10 mouse cellular contexts compared by ENCODE assay signal in genomic region chr2:181375787-181376186, GRCm38 (mm10). TPM values are rescaled to one million over a fixed set of nuclear protein-coding genes. Genes with fewer than 3 reads are reported as not detected.
DNase-seq lines count a peak whose midpoint lies in the region; ATAC-seq and TF ChIP-seq lines count a peak whose summit lies in the region.
"Had no signal": no experiment of that assay in that cellular context is flagged by ENCODE, and none has a peak within 500 bp of the region (broad histone marks: within the 10 kb centered on the region; RNA-seq: fewer than 3 reads in every experiment).

No protein-coding gene starts in this region.

- peak; percentile 65 for TF ChIP-seq CTCF in kidney, postnatal 0 days (IDR thresholded peaks at IDR 0.05; ENCODE audit: low read depth)

- H3K27ac ChIP-seq in kidney, postnatal 0 days, result no peak overlapping the region
- H3K27ac ChIP-seq: hindbrain, embryonic 15.5 days; liver, embryonic 13.5 days had no signal

- H3K4me2 ChIP-seq in kidney, postnatal 0 days (ENCODE audit: low read length), result no peak overlapping the region
- H3K4me2 ChIP-seq: hindbrain, embryonic 15.5 days; liver, embryonic 13.5 days had no signal

- 90% methylated on average over 2 of the region's 2 CpGs for WGBS in kidney, postnatal 0 days

- no peak for ATAC-seq in kidney, postnatal 0 days (replicated peaks; ENCODE audit: low FRiP score, low read depth)

- DNase-seq in kidney, postnatal 0 days (ENCODE audit: low spot score), result peak; percentile 61
- no peak for DNase-seq in kidney, postnatal 14 days
- peak; percentile 46 to 68 for DNase-seq in CD8-positive naive resting alpha-beta T cell, adult 2 months (ENCODE audit: low read depth in 2 of 2, low spot score in 2 of 2)
- DNase-seq in ZHBTc4 (ENCODE audit: low read depth, low spot score), result peak; percentile 58
- DNase-seq in lung, postnatal 14 days, result peak; percentile 20
- DNase-seq in adrenal gland, adult 2 months, result no peak
- no peak for DNase-seq in layer of hippocampus, postnatal 25 days (ENCODE audit: extremely low spot score in 1 of 2, low spot score in 1 of 2)
- no peak for DNase-seq in left cerebral cortex, adult 8-10 months (ENCODE audit: low spot score in 2 of 2)
- DNase-seq: liver, embryonic 13.5 days had no signal

- no peaks in the 10 kb centered on the region for H3K4me1 ChIP-seq in kidney, postnatal 0 days (replicated peaks; ENCODE audit: insufficient read depth, low read length)
- H3K4me1 ChIP-seq: hindbrain, embryonic 15.5 days had no signal

- no peak overlapping the region for H3K9ac ChIP-seq in kidney, postnatal 0 days (ENCODE audit: low read depth, low read length)
- H3K9ac ChIP-seq: hindbrain, embryonic 15.5 days; liver, embryonic 13.5 days had no signal

- peaks cover 23% of the 10 kb centered on the region; the same call in 1 of the 2 replicates for H3K36me3 ChIP-seq in kidney, postnatal 0 days (ENCODE audit: insufficient read depth, low read length)

- H3K27me3 ChIP-seq in kidney, postnatal 0 days (ENCODE audit: insufficient read depth, low read length), result no peaks in the 10 kb centered on the region
- H3K27me3 ChIP-seq: hindbrain, embryonic 15.5 days; liver, embryonic 13.5 days had no signal

- no peak overlapping the region for H3K4me3 ChIP-seq in kidney, postnatal 0 days (replicated peaks; ENCODE audit: low read depth, low read length)
- H3K4me3 ChIP-seq: hindbrain, embryonic 15.5 days; liver, embryonic 13.5 days had no signal

- H3K9me3 ChIP-seq in kidney, postnatal 0 days (replicated peaks; ENCODE audit: low read length), result no peaks in the 10 kb centered on the region
- H3K9me3 ChIP-seq: hindbrain, embryonic 15.5 days; liver, embryonic 13.5 days had no signal

RNA-seq across cellular contexts. Expression of gene Lime1, which starts 4.1 kb away (rescaled TPM):
- 14.7 TPM in 2 replicates for polyA plus RNA-seq in kidney, postnatal 0 days (2015; fragmentation: Nextera tagmentation; extraction: Ambion mirVana)
- total RNA-seq in adrenal gland, adult 2 months (2021), result 10 to 100 TPM; 13.6 to 20.5 TPM
- polyA plus RNA-seq in adrenal gland, adult 2 months (2012; rRNA removed), result 167 and 174 TPM in 2 replicates
- total RNA-seq in layer of hippocampus, postnatal 25 days (2021), result 10 to 100 TPM; 36.1 to 42.0 TPM
- 10 to 100 TPM; 33.0 to 37.9 (median 34.9) TPM for total RNA-seq in left cerebral cortex, adult 8-10 months (2022)

RNA-seq across cellular contexts. Expression of gene Arfrp1, which starts 10.6 kb away (rescaled TPM):
- 47.5 and 48.7 TPM in 2 replicates for polyA plus RNA-seq in kidney, postnatal 0 days (2015; fragmentation: Nextera tagmentation; extraction: Ambion mirVana)
- 10 to 100 TPM; 44.0 to 46.2 TPM for total RNA-seq in adrenal gland, adult 2 months (2021)
- polyA plus RNA-seq in adrenal gland, adult 2 months (2012; rRNA removed), result 14.8 and 19.5 TPM in 2 replicates
- 10 to 100 TPM; 41.0 to 47.0 TPM for total RNA-seq in layer of hippocampus, postnatal 25 days (2021)
- total RNA-seq in left cerebral cortex, adult 8-10 months (2022), result 10 to 100 TPM; 41.8 to 44.4 (median 43.9) TPM

RNA-seq across cellular contexts. Expression of gene Zgpat, which starts 11.1 kb away (rescaled TPM):
- polyA plus RNA-seq in kidney, postnatal 0 days (2015; fragmentation: Nextera tagmentation; extraction: Ambion mirVana), result 32.2 and 33.1 TPM in 2 replicates
- 10 to 100 TPM; 36.6 to 51.0 TPM for total RNA-seq in adrenal gland, adult 2 months (2021)
- 33.8 and 34.5 TPM in 2 replicates for polyA plus RNA-seq in adrenal gland, adult 2 months (2012; rRNA removed)
- 10 to 100 TPM; 64.9 to 73.6 TPM for total RNA-seq in layer of hippocampus, postnatal 25 days (2021)
- 10 to 100 TPM; 52.9 to 68.4 (median 59.9) TPM for total RNA-seq in left cerebral cortex, adult 8-10 months (2022)

RNA-seq across cellular contexts. Expression of gene Rtel1, which starts 56.2 kb away (rescaled TPM):
- polyA plus RNA-seq in kidney, postnatal 0 days (2015; fragmentation: Nextera tagmentation; extraction: Ambion mirVana), result 16.8 and 24.2 TPM in 2 replicates
- 10 to 100 TPM; 24.5 to 27.8 TPM for total RNA-seq in adrenal gland, adult 2 months (2021)
- polyA plus RNA-seq in adrenal gland, adult 2 months (2012; rRNA removed), result 23.2 and 24.2 TPM in 2 replicates
- total RNA-seq in layer of hippocampus, postnatal 25 days (2021), result 10 to 100 TPM; 27.3 to 34.9 TPM
- 10 to 100 TPM; 28.9 to 35.7 (median 29.6) TPM for total RNA-seq in left cerebral cortex, adult 8-10 months (2022)

Comparison
In these comparisons a context has a peak if more than half of its experiments do, and no peak if none do; other contexts are left out.
1. DNase-seq: peak in kidney, postnatal 0 days (single experiment), CD8-positive naive resting alpha-beta T cell, adult 2 months (2 of 2), ZHBTc4 (single experiment) and lung, postnatal 14 days (single experiment); none in kidney, postnatal 14 days (single experiment), adrenal gland, adult 2 months (single experiment), layer of hippocampus, postnatal 25 days (0 of 2) and left cerebral cortex, adult 8-10 months (0 of 2).